Mouse (Mus musculus) MEL (cell line): ENCODE measurements at regions not wholly inside any gene's neighbourhood (a gene's known extent, or its start where the extent isn't known, plus 50 kb on each side); places are given as distances from the start of the nearest gene placed in this dataset.

Experiments
- CTCF ChIP-seq, 3 experiments: IDR thresholded peaks in 2 of 3; conservative IDR thresholded peaks in 1 of 3; 2 replicates each; pipeline ENCODE4 v1.5.1; 2011 to 2012; ENCODE audit warnings: low read length in 3 of 3, low read depth in 2 of 3, mild to moderate bottlenecking in 2 of 3, improper control_type of control experiment in 1 of 3, inconsistent platforms in 1 of 3, mixed read lengths in 1 of 3, moderate library complexity in 1 of 3; ENCODE audit not compliant: control insufficient read depth in 1 of 3, insufficient read depth in 1 of 3, poor library complexity in 1 of 3, severe bottlenecking in 1 of 3
- E2F4 ChIP-seq: IDR thresholded peaks from 2 replicates; pipeline ENCODE4 v1.6.1; 2011; ENCODE audit warnings: low read depth, low read length, improper control_type of control experiment, borderline replicate concordance
- EP300 ChIP-seq, 2 experiments: IDR thresholded peaks; 2 replicates each; pipeline ENCODE4 v1.6.1; 2011; ENCODE audit warnings: improper control_type of control experiment in 2 of 2, low read length in 2 of 2, low read depth in 1 of 2, mild to moderate bottlenecking in 1 of 2
- GATA1 ChIP-seq: IDR thresholded peaks from 2 replicates; pipeline ENCODE4 v1.6.1; 2011; ENCODE audit warnings: low read depth, low read length, improper control_type of control experiment
- MEF2A ChIP-seq: IDR thresholded peaks from 2 replicates; pipeline ENCODE4 v1.6.1; 2014; ENCODE audit warnings: low read depth, mild to moderate bottlenecking, inconsistent platforms, low read length, improper control_type of control experiment; ENCODE audit not compliant: poor library complexity, insufficient replicate concordance, severe bottlenecking; ENCODE audit errors: extremely low read depth
- POLR2A ChIP-seq, 2 experiments: IDR thresholded peaks; 2 replicates each; pipeline ENCODE4 v1.6.1; 2011 to 2012; ENCODE audit warnings: low read length in 2 of 2, mild to moderate bottlenecking in 2 of 2, control low read depth in 1 of 2, improper control_type of control experiment in 1 of 2, low read depth in 1 of 2, moderate library complexity in 1 of 2; ENCODE audit not compliant: control insufficient read depth in 1 of 2, insufficient read depth in 1 of 2, poor library complexity in 1 of 2
- POLR2AphosphoS2 ChIP-seq: IDR thresholded peaks from 2 replicates; pipeline ENCODE4 v1.6.1; 2011; ENCODE audit warnings: low read length, improper control_type of control experiment
- SMC3 ChIP-seq: IDR thresholded peaks from 2 replicates; pipeline ENCODE4 v1.6.1; 2011; ENCODE audit warnings: low read depth, low read length, improper control_type of control experiment
- USF1 ChIP-seq: IDR thresholded peaks from 2 replicates; pipeline ENCODE4 v1.6.1; 2014; ENCODE audit warnings: low read depth, mild to moderate bottlenecking, inconsistent platforms, low read length, improper control_type of control experiment, moderate library complexity
- ZC3H11A ChIP-seq: IDR thresholded peaks from 2 replicates; pipeline ENCODE4 v1.6.1; 2012; ENCODE audit warnings: low read depth, mild to moderate bottlenecking, inconsistent platforms, low read length, improper control_type of control experiment
- ZKSCAN1 ChIP-seq: IDR thresholded peaks from 2 replicates; pipeline ENCODE4 v1.6.1; 2012; ENCODE audit warnings: low read depth, mild to moderate bottlenecking, inconsistent platforms, low read length, improper control_type of control experiment, moderate library complexity
- ZMIZ1 ChIP-seq: IDR thresholded peaks from 2 replicates; pipeline ENCODE4 v1.6.1; 2012; ENCODE audit warnings: low read depth, mild to moderate bottlenecking, inconsistent platforms, low read length, improper control_type of control experiment, moderate library complexity
- ZNF384 ChIP-seq: IDR thresholded peaks from 2 replicates; pipeline ENCODE4 v1.6.1; 2012; ENCODE audit warnings: low read depth, mild to moderate bottlenecking, inconsistent platforms, low read length, improper control_type of control experiment

DNA sequence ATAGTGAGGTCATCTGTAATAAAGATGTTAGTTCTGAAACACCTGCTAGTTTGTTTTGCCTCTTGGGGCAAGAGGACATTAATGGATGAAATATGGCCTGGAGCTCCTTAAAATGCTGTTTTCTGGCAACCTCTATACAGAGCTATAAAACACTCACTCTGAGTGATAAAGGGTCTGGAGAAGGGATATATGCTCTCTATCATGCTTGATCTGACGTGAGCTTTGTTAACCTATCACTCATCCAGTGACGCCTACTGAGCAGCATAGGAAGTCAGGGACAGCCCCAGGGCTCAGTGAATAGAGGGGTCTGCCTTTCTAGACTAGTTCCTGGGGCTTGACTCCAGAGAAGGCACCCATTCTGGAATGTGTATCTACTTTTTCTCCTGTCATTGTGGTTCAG lies 222.4 kb downstream of the Insc start:
- no peak for TF ChIP-seq ZC3H11A
- TF ChIP-seq CTCF (IDR thresholded peaks at IDR 0.05 in 2 of 3, conservative IDR thresholded peaks at IDR 0.05 in 1 of 3; ENCODE audit: control insufficient read depth in 1 of 3, insufficient read depth in 1 of 3, low read depth in 2 of 3, low read length in 3 of 3, poor library complexity in 1 of 3, severe bottlenecking in 1 of 3) = no peak
- TF ChIP-seq MEF2A = no peak
- TF ChIP-seq E2F4 = no peak
- no peak for TF ChIP-seq POLR2AphosphoS2
- no peak for TF ChIP-seq EP300 (IDR thresholded peaks at IDR 0.05; ENCODE audit: low read depth in 1 of 2, low read length in 2 of 2)
- TF ChIP-seq POLR2A (IDR thresholded peaks at IDR 0.05; ENCODE audit: control insufficient read depth in 1 of 2, insufficient read depth in 1 of 2, low read depth in 1 of 2, low read length in 2 of 2, poor library complexity in 1 of 2) = no peak
- no peak for TF ChIP-seq ZNF384
- no peak for TF ChIP-seq SMC3
- TF ChIP-seq ZKSCAN1 = no peak
- no peak for TF ChIP-seq ZMIZ1
- no peak for TF ChIP-seq GATA1
- TF ChIP-seq USF1 = no peak
